Mouse (Mus musculus): ENCODE results near the gene Patl2.

- TF ChIP-seq CTCF (IDR thresholded peaks at IDR 0.05; ENCODE audit: low read depth, low read length) (no peak), GATA2 (IDR thresholded peaks at IDR 0.05; ENCODE audit: borderline replicate concordance, low read depth, low read length) (no peak), TAL1 (conservative IDR thresholded peaks at IDR 0.05; ENCODE audit: low read depth, low read length) (no peak), GATA1 (IDR thresholded peaks at IDR 0.05; ENCODE audit: borderline replicate concordance, low read length) (no peak), POLR2AphosphoS5 (IDR thresholded peaks at IDR 0.05; ENCODE audit: insufficient replicate concordance, low read depth, low read length) (no peak)
These were observed 104.1 kb downstream of the Patl2 start for GRCm38 (mm10) chr2:122081728-122082456.

Data from G1E (cell line).